Mouse (Mus musculus) midbrain, embryonic 11.5 days (tissue): ENCODE measurements around the gene Cd300lg. TPM values are rescaled to one million over a fixed set of nuclear protein-coding genes. Genes with fewer than 3 reads are reported as not detected.

Experiments used
- ATAC-seq: fragments of 200-750 bp; cut with Nextera tagmentation; 2 replicates; pipeline ENCODE4 v1.8.0; 2017; ENCODE audit warnings: moderate TSS enrichment, moderate library complexity; ENCODE audit not compliant: low FRiP score
- DNase-seq: peaks from one replicate; pipeline ENCODE4 v3.0.0; 2015; ENCODE audit warnings: low spot score; ENCODE audit errors: missing footprints
- H3K27ac ChIP-seq: fragments of 300-500 bp; sonication (generic); 2 replicates; pipeline ENCODE4 v1.5.1; 2014; ENCODE audit warnings: low read depth, low read length
- H3K27me3 ChIP-seq: fragments of 300-500 bp; sonication (generic); 2 replicates; pipeline ENCODE4 v1.6.1; 2014; ENCODE audit warnings: mild to moderate bottlenecking, low read length, moderate library complexity, mixed read lengths; ENCODE audit not compliant: control insufficient read depth, insufficient read depth
- H3K36me3 ChIP-seq: fragments of 300-500 bp; sonication (generic); 2 replicates; pipeline ENCODE4 v1.6.1; 2014; ENCODE audit warnings: mild to moderate bottlenecking, low read length, moderate library complexity, mixed read lengths; ENCODE audit not compliant: control insufficient read depth, insufficient read depth
- H3K4me1 ChIP-seq: fragments of 300-500 bp; sonication (generic); 2 replicates; pipeline ENCODE4 v1.6.1; 2014; ENCODE audit warnings: low read length; ENCODE audit not compliant: control insufficient read depth, insufficient read depth
- H3K4me2 ChIP-seq: fragments of 300-500 bp; sonication (generic); 2 replicates; pipeline ENCODE4 v1.6.1; 2014; ENCODE audit warnings: mild to moderate bottlenecking, moderate library complexity
- H3K4me3 ChIP-seq: fragments of 300-500 bp; sonication (generic); 2 replicates; pipeline ENCODE4 v1.5.1; 2014; ENCODE audit warnings: low read depth, low read length
- H3K9ac ChIP-seq: fragments of 300-500 bp; sonication (generic); 2 replicates; pipeline ENCODE4 v1.6.1; 2014; ENCODE audit warnings: low read length
- H3K9me3 ChIP-seq: fragments of 300-500 bp; sonication (generic); 2 replicates; pipeline ENCODE4 v1.6.1; 2016; ENCODE audit warnings: low read length; ENCODE audit not compliant: control insufficient read depth
- WGBS: fragments of 180-500 bp; shearing (Covaris S2); extraction: QIAGEN DNeasy Blood & Tissue Kit; methylation state at CpG from one replicate; pipeline ENCODE4 v1.1.7; 2014; 5-methylcytosine and 5-hydroxymethylcytosine counted together
- polyA plus RNA-seq: library from polyadenylated mRNA; unstranded; fragments of >200 nt; fragmentation: Nextera tagmentation; extraction: Ambion mirVana; gene quantifications from 2 replicates; pipeline ENCODE4 v1.2.1, GENCODE M21; 2014

Cd300lg gene
- polyA plus RNA-seq, 1 experiment from 2014 or later = 0.11 TPM

DNA sequence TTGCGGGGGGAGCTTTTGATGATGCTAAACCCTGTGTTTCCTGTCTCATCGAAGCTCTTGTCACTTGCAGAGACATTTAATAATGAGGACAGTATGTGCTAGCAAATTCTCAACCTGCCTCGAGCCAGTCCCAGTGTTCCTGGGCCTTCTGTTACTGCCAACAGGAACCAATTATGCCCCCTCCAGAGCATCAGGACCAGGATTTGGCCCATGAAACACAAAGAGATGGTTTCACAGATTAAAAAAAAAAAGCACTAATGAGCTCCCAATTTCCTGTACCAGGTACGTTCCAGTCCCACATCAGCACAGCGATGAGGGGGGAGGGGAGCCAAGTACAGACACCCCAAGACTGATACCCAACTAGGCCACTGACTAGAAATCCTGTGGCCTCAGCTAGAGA is 20.1 kb upstream of the Cd300lg start:
- no peak overlapping the region for H3K4me2 ChIP-seq
- H3K36me3 ChIP-seq = no peaks in the 10 kb centered on the region
- ATAC-seq (no peak), DNase-seq (no peak)
- no peak overlapping the region for H3K27ac ChIP-seq
- peaks cover 11% of the 10 kb centered on the region for H3K4me1 ChIP-seq
- WGBS = 88% methylated on average over 5 of the region's 5 CpGs
- no peak overlapping the region for H3K9ac ChIP-seq
- H3K9me3 ChIP-seq = no peaks in the 10 kb centered on the region
- H3K27me3 ChIP-seq = peaks cover 3% of the 10 kb centered on the region; the same call in 1 of the 2 replicates
- H3K4me3 ChIP-seq = no peak overlapping the region

DNA sequence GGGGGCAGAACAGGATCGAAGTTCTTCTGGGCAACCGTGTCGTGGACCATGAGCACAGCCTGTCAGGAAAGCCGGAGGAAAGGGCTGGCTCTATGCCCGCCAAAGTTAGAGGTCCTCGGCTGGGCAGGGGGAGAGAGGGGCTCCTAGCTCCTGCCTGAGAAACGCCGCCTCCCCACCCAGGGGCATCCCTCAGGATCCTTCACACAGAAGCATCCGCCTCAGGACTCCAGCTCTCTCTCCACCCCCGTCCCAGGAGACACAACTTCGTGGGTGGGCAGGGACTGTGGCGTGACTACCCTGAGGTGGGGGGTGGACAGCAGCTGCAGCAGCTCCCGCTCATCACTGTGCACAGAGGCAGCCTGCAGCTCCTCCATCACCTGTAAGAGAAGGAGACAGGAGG is 17.9 kb upstream of the Cd300lg start:
- peaks cover 3% of the 10 kb centered on the region; the same call in 1 of the 2 replicates for H3K27me3 ChIP-seq
- H3K9ac ChIP-seq = no peak overlapping the region
- no peak overlapping the region for H3K4me2 ChIP-seq
- H3K36me3 ChIP-seq = no peaks in the 10 kb centered on the region
- H3K4me1 ChIP-seq = peaks cover 17% of the 10 kb centered on the region
- ATAC-seq (no peak), DNase-seq (peak; percentile 68)
- H3K27ac ChIP-seq = no peak overlapping the region
- no peak overlapping the region for H3K4me3 ChIP-seq
- H3K9me3 ChIP-seq = no peaks in the 10 kb centered on the region
- 90% methylated on average over 13 of the region's 13 CpGs for WGBS

DNA sequence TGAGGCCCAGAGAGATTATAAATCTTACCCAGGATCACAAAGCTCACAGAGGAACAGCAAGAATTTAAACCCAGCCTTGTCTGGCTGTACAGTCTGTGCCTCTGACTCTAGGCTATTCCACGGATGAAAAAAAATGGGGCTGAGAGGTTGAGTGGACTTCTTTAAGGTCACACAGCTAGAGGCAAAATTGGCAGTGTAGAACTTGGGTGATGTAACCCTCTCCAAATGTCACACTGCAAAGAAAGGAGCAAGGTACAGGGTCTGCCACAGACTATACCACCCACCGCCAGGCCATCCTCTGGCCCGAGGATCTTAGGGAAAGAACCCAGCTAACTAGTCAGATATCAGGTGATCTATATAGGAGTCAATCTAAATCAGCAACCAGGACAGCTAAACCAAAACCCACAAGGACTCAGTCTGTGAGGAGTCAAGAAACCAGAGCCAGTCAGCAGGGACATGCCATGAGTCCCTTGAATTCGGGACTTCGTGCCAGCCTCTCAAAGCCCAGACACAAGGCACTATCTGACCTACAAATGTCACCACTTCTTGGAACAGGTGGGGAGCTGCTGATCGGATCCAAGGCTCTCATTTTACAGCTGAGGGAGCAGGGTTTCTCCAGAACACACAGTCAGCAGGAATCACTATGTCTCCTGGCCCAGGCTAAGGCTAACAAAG is 17.1 kb upstream of the Cd300lg start:
- no peak overlapping the region for H3K9ac ChIP-seq
- ATAC-seq = no peak

DNA sequence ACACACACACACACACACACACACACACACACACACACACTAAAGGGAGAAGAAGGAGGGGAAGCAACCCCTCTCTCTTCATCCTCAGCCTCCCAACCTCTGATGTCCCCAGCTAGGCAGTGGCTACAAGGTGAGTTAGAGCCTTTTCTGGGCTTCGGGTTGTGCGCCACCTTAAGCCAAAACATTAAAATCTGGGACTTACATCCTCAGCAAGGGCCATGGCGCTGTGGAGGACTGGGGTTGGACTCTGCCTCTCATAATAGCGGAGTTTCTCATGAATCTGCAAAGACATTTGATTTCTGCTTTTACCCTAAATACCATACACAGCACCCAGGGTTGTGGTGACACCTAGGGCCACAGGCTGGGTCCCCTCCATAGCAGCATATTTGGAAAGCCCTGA is 16.4 kb upstream of the Cd300lg start:
- Histone ChIP-seq H3K4me2 (no peak overlapping the region), H3K4me1 (peaks cover 17% of the 10 kb centered on the region), H3K27ac (no peak overlapping the region), H3K9me3 (no peaks in the 10 kb centered on the region), H3K36me3 (no peaks in the 10 kb centered on the region), H3K27me3 (peaks cover 3% of the 10 kb centered on the region; the same call in 1 of the 2 replicates), H3K9ac (no peak overlapping the region), H3K4me3 (no peak overlapping the region)
- WGBS = 79% methylated on average over 4 of the region's 4 CpGs
- no peak for ATAC-seq
- peak; percentile 39 for DNase-seq

More for the DNA sequence above, 17.1 kb upstream of the Cd300lg start:
- Histone ChIP-seq H3K4me3 (no peak overlapping the region), H3K27ac (no peak overlapping the region), H3K4me2 (no peak overlapping the region), H3K27me3 (peaks cover 3% of the 10 kb centered on the region; the same call in 1 of the 2 replicates), H3K4me1 (peaks cover 17% of the 10 kb centered on the region), H3K36me3 (no peaks in the 10 kb centered on the region), H3K9me3 (no peaks in the 10 kb centered on the region)
- DNase-seq = peak; percentile 71
- 91% methylated on average over 6 of the region's 6 CpGs for WGBS

DNA sequence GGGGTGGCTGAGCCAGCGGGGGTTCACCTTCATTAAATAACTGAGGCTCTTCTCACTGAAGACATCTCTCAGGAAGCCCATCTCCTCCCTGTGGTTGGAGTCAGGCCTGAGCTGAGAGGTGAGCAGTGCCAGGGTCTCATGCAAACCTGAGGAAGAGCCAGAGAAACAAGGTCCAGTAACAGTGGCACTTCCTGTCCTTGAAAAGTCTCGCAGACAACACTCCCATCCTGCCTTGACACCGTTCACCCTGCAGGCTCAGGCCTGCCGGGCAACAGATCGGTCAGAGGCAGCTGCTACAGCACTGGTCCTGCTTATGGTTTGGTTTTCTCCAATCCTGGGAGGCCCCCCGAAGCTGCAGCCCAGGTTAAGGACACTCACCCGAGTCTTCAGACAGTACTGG is 16.0 kb upstream of the Cd300lg start:
- Histone ChIP-seq H3K4me2 (no peak overlapping the region; the same call in 1 of the 2 replicates), H3K4me3 (no peak overlapping the region), H3K36me3 (no peaks in the 10 kb centered on the region), H3K9me3 (no peaks in the 10 kb centered on the region), H3K27me3 (peaks cover 3% of the 10 kb centered on the region; the same call in 1 of the 2 replicates), H3K4me1 (peaks cover 17% of the 10 kb centered on the region), H3K9ac (no peak overlapping the region), H3K27ac (no peak overlapping the region)
- ATAC-seq = no peak
- 38% methylated on average over 7 of the region's 7 CpGs for WGBS
- DNase-seq = no peak

DNA sequence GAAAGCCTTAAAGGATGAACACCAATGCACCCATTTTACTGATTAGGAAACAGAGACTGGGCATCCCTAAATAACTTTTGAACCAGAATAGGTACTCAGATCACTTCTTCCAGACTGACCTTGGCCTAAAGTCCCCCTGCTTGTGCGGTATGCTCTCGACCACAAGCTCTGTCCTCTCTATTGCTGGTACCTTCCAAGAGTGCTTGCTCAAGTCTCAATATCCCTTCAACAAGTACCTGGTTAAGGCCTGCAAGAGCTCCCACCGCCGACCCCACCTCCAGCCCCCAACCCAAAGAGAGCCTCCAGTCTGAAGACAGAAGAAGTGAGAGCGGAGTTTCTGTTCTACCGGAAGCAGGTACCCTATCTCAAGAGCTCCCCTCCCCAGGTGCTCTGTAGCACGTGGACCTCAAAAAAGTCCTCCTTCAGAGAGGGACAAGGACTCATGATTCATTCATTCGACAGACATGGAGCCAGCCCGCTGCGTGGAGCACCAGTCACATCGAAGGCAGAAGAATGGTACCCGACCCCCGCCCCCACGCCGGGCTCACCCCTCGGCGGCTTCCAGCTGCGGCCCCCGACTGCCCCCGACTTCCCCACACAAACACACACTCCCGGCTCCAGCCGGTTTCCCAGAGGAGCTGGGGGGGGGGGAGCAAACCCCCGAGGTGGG is 15.2 kb upstream of the Cd300lg start:
- ATAC-seq (peak; percentile 39), DNase-seq (peak; percentile 90)
- WGBS = 3% methylated on average over 23 of the region's 23 CpGs
- peaks cover 17% of the 10 kb centered on the region for H3K4me1 ChIP-seq
- peaks cover 3% of the 10 kb centered on the region; the same call in 1 of the 2 replicates for H3K27me3 ChIP-seq
- H3K27ac ChIP-seq = peak overlapping the region; percentile 82
- H3K4me2 ChIP-seq = peak overlapping the region; percentile 88
- peak overlapping the region; percentile 69 for H3K4me3 ChIP-seq
- H3K36me3 ChIP-seq = no peaks in the 10 kb centered on the region
- H3K9ac ChIP-seq = peak overlapping the region; percentile 81
- H3K9me3 ChIP-seq = no peaks in the 10 kb centered on the region

DNA sequence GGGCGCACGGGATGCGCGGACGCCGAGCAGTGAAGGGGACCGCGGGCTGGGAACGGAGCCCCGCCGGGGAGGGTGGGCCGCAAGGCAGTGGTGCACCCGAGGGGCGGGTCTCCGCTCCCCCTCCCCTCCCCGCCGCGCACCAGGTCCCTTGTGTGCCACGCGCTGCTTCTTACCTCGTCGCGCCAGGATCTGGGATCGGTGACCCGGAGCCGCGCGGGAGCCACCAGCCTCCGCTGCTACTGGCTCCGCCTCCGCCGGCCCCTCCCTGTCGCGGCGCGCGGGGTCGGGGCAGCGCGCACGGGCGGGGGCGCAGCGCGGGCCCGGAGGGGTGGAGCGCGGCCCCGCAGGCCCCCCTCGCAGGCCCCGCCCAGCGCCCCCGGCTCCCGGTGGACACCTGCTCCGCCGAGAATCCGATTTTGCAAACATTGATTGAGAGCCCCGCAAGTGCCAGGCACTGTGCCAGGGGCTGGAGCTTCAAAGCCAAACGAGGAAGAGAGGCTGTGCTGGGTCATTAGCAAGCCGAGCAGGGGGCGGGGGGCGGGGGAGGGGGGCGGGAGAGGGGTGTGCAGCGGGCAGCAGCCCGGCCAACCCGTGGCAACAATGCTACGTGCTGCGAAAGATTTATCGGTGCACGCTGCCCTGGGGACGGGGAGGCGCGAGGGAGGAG is 14.5 kb upstream of the Cd300lg start:
- no peaks in the 10 kb centered on the region for H3K36me3 ChIP-seq
- peaks cover 17% of the 10 kb centered on the region for H3K4me1 ChIP-seq
- peak overlapping the region; percentile 82 for H3K27ac ChIP-seq
- H3K9ac ChIP-seq = peak overlapping the region; percentile 81
- WGBS = under 1% methylated on average over 46 of the region's 73 CpGs
- peak overlapping the region; percentile 88 for H3K4me2 ChIP-seq
- H3K27me3 ChIP-seq = peaks cover 3% of the 10 kb centered on the region; the same call in 1 of the 2 replicates
- DNase-seq = peak; percentile 97
- no peaks in the 10 kb centered on the region for H3K9me3 ChIP-seq
- peak overlapping the region; percentile 69 for H3K4me3 ChIP-seq
- ATAC-seq = peak; percentile 93

DNA sequence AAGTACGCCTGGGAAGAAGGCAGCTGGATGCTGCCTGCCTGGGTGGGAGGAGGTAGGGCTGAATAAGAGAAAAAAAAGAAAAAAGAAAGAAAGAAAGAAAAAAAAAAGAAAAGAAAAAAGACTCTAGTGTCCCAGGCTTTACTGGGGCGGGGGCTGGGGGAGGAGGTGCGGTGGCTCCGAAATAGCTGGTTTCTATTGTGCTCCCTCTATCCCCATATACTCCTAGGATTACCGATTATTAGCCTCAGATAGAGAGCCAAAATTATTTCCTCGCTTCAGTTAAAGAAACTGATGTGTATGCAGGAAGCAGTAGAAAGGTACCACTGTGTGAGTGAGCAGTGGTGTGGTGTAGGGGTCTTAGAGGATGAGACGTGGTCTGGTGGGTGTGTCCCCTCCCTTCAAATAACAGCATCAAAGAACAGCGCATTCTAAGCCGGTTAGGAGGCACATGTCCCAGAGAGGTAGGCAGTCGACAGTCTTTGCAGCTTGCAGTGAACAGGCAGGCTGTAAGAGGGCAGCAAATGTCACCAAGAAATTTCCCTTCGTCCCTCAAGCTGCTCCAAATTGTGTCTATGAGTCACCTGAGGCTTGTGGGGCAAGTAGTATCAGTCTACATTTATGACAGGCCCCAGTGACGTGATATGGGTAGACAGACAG is 13.8 kb upstream of the Cd300lg start:
- H3K27me3 ChIP-seq = peaks cover 3% of the 10 kb centered on the region; the same call in 1 of the 2 replicates
- H3K4me3 ChIP-seq = peak overlapping the region; percentile 69
- H3K9ac ChIP-seq = peak overlapping the region; percentile 81
- no peaks in the 10 kb centered on the region for H3K9me3 ChIP-seq
- peak overlapping the region; percentile 88 for H3K4me2 ChIP-seq
- H3K27ac ChIP-seq = peak overlapping the region; percentile 33; the same call in 1 of the 2 replicates
- peaks cover 17% of the 10 kb centered on the region for H3K4me1 ChIP-seq
- ATAC-seq = peak; percentile 13; the same call in 1 of the 2 replicates
- WGBS = 4% methylated on average over 12 of the region's 12 CpGs
- H3K36me3 ChIP-seq = no peaks in the 10 kb centered on the region
- peak; percentile 92 for DNase-seq
